Mouse (Mus musculus) neural tube, embryonic 13.5 days (tissue): Measurements from ENCODE around the gene Sdk2. TPM values are rescaled to one million over a fixed set of nuclear protein-coding genes. Genes with fewer than 3 reads are reported as not detected.

ENCODE experiments used
- ATAC-seq: fragments of 200-750 bp; cut with Nextera tagmentation; 2 replicates; pipeline ENCODE4 v1.8.0; 2017; ENCODE audit warnings: low read depth, mild to moderate bottlenecking, moderate TSS enrichment, moderate library complexity
- H3K27ac ChIP-seq: fragments of 300-500 bp; sonication (generic); replicated peaks from 2 replicates; pipeline ENCODE4 v1.5.1; 2015; ENCODE audit warnings: moderate library complexity, mild to moderate bottlenecking, inconsistent platforms
- H3K27me3 ChIP-seq: fragments of 300-500 bp; sonication (generic); 2 replicates; pipeline ENCODE4 v1.6.1; 2015; ENCODE audit warnings: mild to moderate bottlenecking, inconsistent platforms
- H3K36me3 ChIP-seq: fragments of 300-500 bp; sonication (generic); 2 replicates; pipeline ENCODE4 v1.6.1; 2015; ENCODE audit warnings: mild to moderate bottlenecking, inconsistent platforms
- H3K4me1 ChIP-seq: fragments of 300-500 bp; sonication (generic); replicated peaks from 2 replicates; pipeline ENCODE4 v1.6.1; 2015; ENCODE audit warnings: inconsistent platforms
- H3K4me2 ChIP-seq: fragments of 300-500 bp; sonication (generic); 2 replicates; pipeline ENCODE4 v1.6.1; 2015; ENCODE audit warnings: inconsistent platforms, mild to moderate bottlenecking, moderate library complexity
- H3K4me3 ChIP-seq: fragments of 300-500 bp; sonication (generic); 2 replicates; pipeline ENCODE4 v1.5.1; 2015; ENCODE audit warnings: mild to moderate bottlenecking, inconsistent platforms
- H3K9ac ChIP-seq: fragments of 300-500 bp; sonication (generic); 2 replicates; pipeline ENCODE4 v1.6.1; 2015; ENCODE audit warnings: moderate library complexity, mild to moderate bottlenecking, inconsistent platforms
- H3K9me3 ChIP-seq: fragments of 300-500 bp; sonication (generic); 2 replicates; pipeline ENCODE4 v1.6.1; 2016; ENCODE audit warnings: inconsistent platforms
- WGBS: fragments of 180-500 bp; shearing (Covaris S2); methylation state at CpG from one replicate; pipeline ENCODE4 v1.1.7; 2015; 5-methylcytosine and 5-hydroxymethylcytosine counted together
- polyA plus RNA-seq: library from polyadenylated mRNA; unstranded; fragments of >200 nt; fragmentation: Nextera tagmentation; extraction: Ambion mirVana; gene quantifications from 2 replicates; pipeline ENCODE4 v1.2.1, GENCODE M21; 2015

Sdk2 gene
- polyA plus RNA-seq, 1 experiment from 2014 or later, result 4.7 TPM

- Histone ChIP-seq H3K4me2 (no peak overlapping the region), H3K9me3 (no peaks in the 10 kb centered on the region), H3K4me3 (no peak overlapping the region), H3K27ac (peak overlapping the region; percentile 62), H3K9ac (0 out of 2 replicates have a peak overlapping the region, but pooled peaks have one; percentile 8), H3K36me3 (no peaks in the 10 kb centered on the region), H3K4me1 (peaks cover 73% of the 10 kb centered on the region), H3K27me3 (no peaks in the 10 kb centered on the region)
- 10% methylated on average over 14 of the region's 14 CpGs for WGBS
- peak; percentile 23; the same call in 1 of the 2 replicates for ATAC-seq
Observed at GRCm38 (mm10) chr11:114016889-114017392, 49.9 kb downstream of the Sdk2 start.

- Histone ChIP-seq H3K27me3 (no peaks in the 10 kb centered on the region), H3K4me2 (peak overlapping the region; percentile 12; the same call in 1 of the 2 replicates), H3K4me1 (peaks cover 79% of the 10 kb centered on the region), H3K9me3 (no peaks in the 10 kb centered on the region), H3K27ac (peak overlapping the region; percentile 62), H3K4me3 (no peak overlapping the region), H3K9ac (0 out of 2 replicates have a peak overlapping the region, but pooled peaks have one; percentile 8), H3K36me3 (no peaks in the 10 kb centered on the region)
- 30% methylated on average over 15 of the region's 15 CpGs for WGBS
- no peak for ATAC-seq
Observed at GRCm38 (mm10) chr11:114016108-114016888, 50.5 kb downstream of the Sdk2 start.

GRCm38 (mm10) chr11:114011523-114011922, 55.3 kb downstream of the Sdk2 start:
- no peak for ATAC-seq
- Histone ChIP-seq H3K9ac (no peak overlapping the region; the same call in 1 of the 2 replicates), H3K4me1 (peaks cover 57% of the 10 kb centered on the region), H3K4me2 (no peak overlapping the region), H3K27me3 (no peaks in the 10 kb centered on the region), H3K4me3 (no peak overlapping the region), H3K36me3 (no peaks in the 10 kb centered on the region), H3K27ac (peak overlapping the region; percentile 76), H3K9me3 (no peaks in the 10 kb centered on the region)
- WGBS, result 27% methylated on average over 9 of the region's 9 CpGs

- ATAC-seq, result no peak
- Histone ChIP-seq H3K9me3 (no peaks in the 10 kb centered on the region), H3K9ac (peak overlapping the region; percentile 41; the same call in 1 of the 2 replicates), H3K4me3 (no peak overlapping the region), H3K4me1 (peaks cover 22% of the 10 kb centered on the region), H3K4me2 (no peak overlapping the region), H3K36me3 (no peaks in the 10 kb centered on the region), H3K27me3 (no peaks in the 10 kb centered on the region), H3K27ac (peak overlapping the region; percentile 35)
- 31% methylated on average over 12 of the region's 12 CpGs for WGBS
Observed at GRCm38 (mm10) chr11:114005879-114006278, 61.0 kb downstream of the Sdk2 start.

- H3K27me3 ChIP-seq, result no peaks in the 10 kb centered on the region
- H3K36me3 ChIP-seq, result no peaks in the 10 kb centered on the region
- peaks cover 26% of the 10 kb centered on the region for H3K4me1 ChIP-seq
- H3K4me3 ChIP-seq, result no peak overlapping the region
- H3K9ac ChIP-seq, result no peak overlapping the region
- ATAC-seq, result no peak
- H3K9me3 ChIP-seq, result no peaks in the 10 kb centered on the region
- H3K27ac ChIP-seq, result no peak overlapping the region
- 87% methylated on average over 7 of the region's 7 CpGs for WGBS
- H3K4me2 ChIP-seq, result no peak overlapping the region
Observed at GRCm38 (mm10) chr11:114004651-114005050, 62.2 kb downstream of the Sdk2 start.

GRCm38 (mm10) chr11:114003195-114003594, 63.7 kb downstream of the Sdk2 start:
- H3K9me3 ChIP-seq, result no peaks in the 10 kb centered on the region
- no peak for ATAC-seq
- H3K4me1 ChIP-seq, result peaks cover 26% of the 10 kb centered on the region
- no peak overlapping the region for H3K4me2 ChIP-seq
- H3K27ac ChIP-seq, result no peak overlapping the region
- no peaks in the 10 kb centered on the region for H3K27me3 ChIP-seq
- 87% methylated on average over 3 of the region's 3 CpGs for WGBS
- no peak overlapping the region for H3K9ac ChIP-seq
- H3K4me3 ChIP-seq, result no peak overlapping the region
- H3K36me3 ChIP-seq, result no peaks in the 10 kb centered on the region

- Histone ChIP-seq H3K9ac (no peak overlapping the region), H3K4me1 (peaks cover 9% of the 10 kb centered on the region)
Observed at GRCm38 (mm10) chr11:114000051-114000450, 66.8 kb downstream of the Sdk2 start.

GRCm38 (mm10) chr11:113998702-113999101, 68.1 kb downstream of the Sdk2 start:
- peaks cover 10% of the 10 kb centered on the region for H3K4me1 ChIP-seq
- 97% methylated on average over 3 of the region's 3 CpGs for WGBS
- H3K27me3 ChIP-seq, result no peaks in the 10 kb centered on the region
- H3K9ac ChIP-seq, result no peak overlapping the region
- no peaks in the 10 kb centered on the region for H3K36me3 ChIP-seq
- H3K4me2 ChIP-seq, result no peak overlapping the region
- no peak overlapping the region for H3K27ac ChIP-seq
- no peak for ATAC-seq
- no peak overlapping the region for H3K4me3 ChIP-seq
- H3K9me3 ChIP-seq, result no peaks in the 10 kb centered on the region

More at GRCm38 (mm10) chr11:114000051-114000450, 66.8 kb downstream of the Sdk2 start:
- Histone ChIP-seq H3K27ac (no peak overlapping the region), H3K4me3 (no peak overlapping the region), H3K9me3 (no peaks in the 10 kb centered on the region), H3K36me3 (no peaks in the 10 kb centered on the region), H3K4me2 (no peak overlapping the region), H3K27me3 (no peaks in the 10 kb centered on the region)
- ATAC-seq, result 0 out of 2 replicates have a peak, but pooled peaks have one; percentile 36
- WGBS, result 25% methylated on average over 6 of the region's 6 CpGs

GRCm38 (mm10) chr11:113993921-113994320, 72.9 kb downstream of the Sdk2 start:
- Histone ChIP-seq H3K4me3 (no peak overlapping the region), H3K27ac (no peak overlapping the region), H3K4me1 (peaks cover 49% of the 10 kb centered on the region), H3K27me3 (no peaks in the 10 kb centered on the region), H3K36me3 (no peaks in the 10 kb centered on the region), H3K4me2 (no peak overlapping the region), H3K9ac (no peak overlapping the region), H3K9me3 (no peaks in the 10 kb centered on the region)
- no peak for ATAC-seq
- 90% methylated on average over 6 of the region's 6 CpGs for WGBS

GRCm38 (mm10) chr11:113992894-113993293, 74.0 kb downstream of the Sdk2 start:
- Histone ChIP-seq H3K4me2 (no peak overlapping the region), H3K9me3 (no peaks in the 10 kb centered on the region), H3K36me3 (no peaks in the 10 kb centered on the region), H3K4me3 (no peak overlapping the region), H3K27me3 (no peaks in the 10 kb centered on the region), H3K4me1 (peaks cover 54% of the 10 kb centered on the region), H3K9ac (peak overlapping the region; percentile 34; the same call in 1 of the 2 replicates), H3K27ac (peak overlapping the region; percentile 28; the same call in 1 of the 2 replicates)
- ATAC-seq, result no peak
- 53% methylated on average over 10 of the region's 10 CpGs for WGBS

- Histone ChIP-seq H3K9me3 (no peaks in the 10 kb centered on the region), H3K27me3 (no peaks in the 10 kb centered on the region), H3K9ac (peak overlapping the region; percentile 8; the same call in 1 of the 2 replicates), H3K36me3 (no peaks in the 10 kb centered on the region), H3K4me1 (peaks cover 62% of the 10 kb centered on the region), H3K4me3 (no peak overlapping the region), H3K27ac (no peak overlapping the region), H3K4me2 (no peak overlapping the region)
- ATAC-seq, result no peak
- 84% methylated on average over 8 of the region's 8 CpGs for WGBS
Observed at GRCm38 (mm10) chr11:113991886-113992285, 75.0 kb downstream of the Sdk2 start.

GRCm38 (mm10) chr11:113990466-113990865, 76.4 kb downstream of the Sdk2 start:
- no peaks in the 10 kb centered on the region for H3K9me3 ChIP-seq
- H3K27ac ChIP-seq, result peak overlapping the region; percentile 83
- 3% methylated on average over 6 of the region's 6 CpGs for WGBS
- H3K27me3 ChIP-seq, result no peaks in the 10 kb centered on the region
- peak overlapping the region; percentile 41 for H3K4me2 ChIP-seq
- H3K9ac ChIP-seq, result peak overlapping the region; percentile 56
- peak overlapping the region; percentile 23 for H3K4me3 ChIP-seq
- no peaks in the 10 kb centered on the region for H3K36me3 ChIP-seq
- ATAC-seq, result peak; percentile 78
- peaks cover 76% of the 10 kb centered on the region for H3K4me1 ChIP-seq
